Mouse (Mus musculus) left cerebral cortex, postnatal 25 days (tissue): ENCODE data around the gene Ppil1. TPM values are rescaled to one million over a fixed set of nuclear protein-coding genes. Genes with fewer than 3 reads are reported as not detected.

Experiments used
- DNase-seq, 2 experiments: peaks; one replicate each; pipeline ENCODE4 v3.0.0; 2022; ENCODE audit warnings: low spot score in 2 of 2, mixed read lengths in 1 of 2
- intact Hi-C: fragments of 180-260 bp; cut with DNase I; formaldehyde crosslinking; loops from one replicate; pipeline ENCODE4 v1.15.1; 2025
- total RNA-seq, 2 experiments: library from RNA; stranded (reverse); gene quantifications; 2 replicates each; pipeline ENCODE4 v1.2.3; 2021

Gene Ppil1
- total RNA-seq, 2 experiments from 2014 or later = 19.7 to 20.8 TPM

DNA sequence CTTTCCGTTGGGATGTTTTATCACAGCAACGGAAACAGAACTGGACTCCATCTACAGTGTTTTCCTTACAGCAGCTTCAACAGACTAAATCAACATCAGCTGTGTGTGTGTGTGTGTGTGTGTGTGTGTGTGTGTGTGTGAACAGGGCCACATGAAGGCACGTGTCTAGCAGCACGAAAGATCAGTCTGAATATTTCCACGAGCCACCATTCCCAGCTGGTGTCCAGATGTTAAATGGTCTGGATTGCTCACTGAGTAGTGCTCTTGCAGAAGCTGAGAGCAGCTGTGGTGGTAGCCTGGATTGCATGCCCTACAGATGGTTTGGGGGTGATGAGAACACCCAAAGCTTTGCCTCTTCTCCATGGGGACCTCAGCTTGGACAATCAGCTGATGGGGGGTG lies 46.0 kb downstream of the Ppil1 start:
- no peak for DNase-seq
- intact Hi-C loops = no loop called here

GRCm38 (mm10) chr17:29216078-29216477 lies 47.9 kb downstream of the Ppil1 start:
- intact Hi-C loops = no loop called here
- no peak for DNase-seq

DNA sequence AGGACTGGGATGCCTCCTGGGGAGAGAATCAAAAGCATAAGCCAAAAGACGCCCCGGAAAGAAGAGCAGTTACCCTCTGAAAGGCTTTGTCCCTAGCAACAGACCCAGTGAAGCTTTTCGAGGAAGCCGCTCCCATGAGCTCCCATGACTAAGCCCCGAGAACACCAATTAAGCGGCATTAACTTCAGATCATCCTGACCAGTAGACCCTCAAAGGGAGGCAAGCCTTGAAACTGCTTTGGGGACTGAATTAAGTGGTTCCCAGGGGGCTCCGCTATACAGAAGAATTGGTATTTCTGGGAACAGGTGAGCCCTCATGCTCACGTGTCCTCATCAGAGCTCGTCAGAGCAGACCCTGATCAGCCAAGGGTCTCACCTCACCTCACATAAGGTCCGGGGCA lies 49.3 kb downstream of the Ppil1 start:
- intact Hi-C loops = no loop called here
- no peak for DNase-seq

- no peak for DNase-seq
- intact Hi-C loops = no loop called here
Measured at GRCm38 (mm10) chr17:29214193-29214456, 49.9 kb downstream of the Ppil1 start.

- DNase-seq = no peak
- intact Hi-C loops = no loop called here
Measured at GRCm38 (mm10) chr17:29213381-29214192, 50.4 kb downstream of the Ppil1 start.

- no peak for DNase-seq
- intact Hi-C loops = no loop called here
Measured at GRCm38 (mm10) chr17:29211836-29212235, 52.1 kb downstream of the Ppil1 start.

GRCm38 (mm10) chr17:29210037-29210436 lies 53.9 kb downstream of the Ppil1 start:
- DNase-seq = no peak
- intact Hi-C loops = no loop called here

DNA sequence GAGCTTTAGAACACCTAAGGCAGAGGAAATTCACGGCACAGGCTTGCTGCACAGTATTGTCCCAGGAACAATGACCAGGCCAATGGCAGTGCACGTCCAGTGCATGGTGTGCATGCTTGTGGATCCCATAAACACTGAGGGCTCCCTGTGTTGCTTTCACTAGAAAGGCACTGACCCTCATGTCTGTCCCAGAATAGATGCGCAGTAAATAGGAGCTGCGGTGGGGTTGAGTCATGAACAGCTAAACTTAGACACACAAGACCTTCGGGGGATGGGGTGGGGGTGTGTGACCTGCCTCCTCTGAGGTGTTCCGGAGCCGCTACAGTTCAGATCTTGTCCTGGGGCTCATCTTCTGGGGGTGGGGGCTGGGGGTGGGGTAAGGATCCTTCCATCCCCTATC lies 57.9 kb downstream of the Ppil1 start:
- peak in 1 of 2 experiments; percentile 14 for DNase-seq
- intact Hi-C loops = no loop called here

DNA sequence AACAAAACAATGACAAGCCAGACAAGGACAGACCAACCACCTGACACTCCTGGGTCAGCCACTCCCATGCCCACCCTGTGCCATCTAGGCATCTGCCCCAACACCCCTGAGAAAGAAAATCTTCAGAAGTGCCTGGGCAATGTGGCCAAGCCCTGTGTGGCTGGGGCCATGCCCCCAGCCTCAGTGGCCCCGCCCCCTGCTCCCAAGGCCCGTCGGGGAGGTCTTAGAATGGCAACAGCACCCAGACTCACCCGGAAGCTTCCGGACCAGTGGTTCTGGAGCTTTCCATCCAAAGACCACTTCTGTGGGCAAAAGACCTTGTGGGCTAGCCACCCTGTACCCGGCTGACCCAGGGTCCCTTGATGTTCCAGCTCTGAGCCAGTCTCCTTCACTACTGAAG lies 61.4 kb downstream of the Ppil1 start:
- intact Hi-C loops = no loop called here
- no peak for DNase-seq

Other genes with a start within 250 kb of the Ppil1 start
- gene Srsf3, start 231.6 kb downstream of the Ppil1 start, total RNA-seq = 100 to 1,000 TPM; 113 to 117 TPM
- 10 to 100 TPM; 36.0 to 54.2 TPM for gene Cdkn1a, start 173.2 kb downstream of the Ppil1 start, total RNA-seq
- under 1 TPM in 1 of 2 experiments, not detected in 1; 0.14 TPM for gene Rab44, start 150.0 kb downstream of the Ppil1 start, total RNA-seq
- gene Cpne5, start 26.0 kb downstream of the Ppil1 start, total RNA-seq = 100 to 1,000 TPM; 121 to 149 TPM
- gene BC004004, start 4.6 kb upstream of the Ppil1 start, total RNA-seq = 10 to 100 TPM; 86.2 to 93.7 TPM
- 1 to 10 TPM; 1.1 to 1.5 TPM for gene Pi16, start 53.5 kb upstream of the Ppil1 start, total RNA-seq
- 100 to 1,000 TPM; 553 to 573 TPM for gene Mtch1, start 83.7 kb upstream of the Ppil1 start, total RNA-seq
- gene Fgd2, start 96.7 kb upstream of the Ppil1 start, total RNA-seq = 1 to 10 TPM; 5.2 to 6.8 TPM
- gene Pim1, start 226.6 kb upstream of the Ppil1 start, total RNA-seq = 1 to 10 TPM; 6.8 to 7.4 TPM